Mouse (Mus musculus) ES-Bruce4 (cell line): ENCODE data around the gene Gkap1.

Source experiments
- CTCF ChIP-seq: IDR thresholded peaks from one replicate; pipeline ENCODE4 v1.8.1; 2011; ENCODE audit warnings: low read depth, low read length
- EP300 ChIP-seq: IDR thresholded peaks from 2 replicates; pipeline ENCODE4 v1.6.1; 2011; ENCODE audit warnings: low read depth, low read length; ENCODE audit not compliant: insufficient read depth
- POLR2A ChIP-seq: IDR thresholded peaks from one replicate; pipeline ENCODE4 v1.8.1; 2011; ENCODE audit warnings: low read length; ENCODE audit not compliant: insufficient read depth

DNA sequence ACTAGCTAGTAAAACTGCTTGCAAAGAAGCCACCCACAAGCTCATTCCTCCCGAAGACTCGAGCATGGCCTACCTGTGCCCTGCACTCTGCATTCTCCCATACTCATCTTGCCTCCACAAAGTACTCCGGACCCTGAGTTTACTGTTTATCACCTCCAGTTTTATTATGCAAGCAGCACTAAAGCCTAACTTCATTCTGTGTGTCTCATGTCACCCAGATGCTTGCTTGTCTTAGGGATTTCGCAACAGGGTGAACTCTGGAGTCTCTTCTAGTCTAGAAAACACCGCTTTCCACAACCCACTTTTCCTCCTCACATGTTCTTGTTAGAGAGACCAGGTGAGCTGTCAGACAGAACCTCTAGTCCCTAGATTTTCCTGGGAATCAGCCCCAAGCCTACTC, 26.5 kb downstream of the Gkap1 start:
- TF ChIP-seq CTCF (no peak), POLR2A (no peak), EP300 (no peak)
